Mouse (Mus musculus) lung, embryonic 16.5 days (tissue): Measurements from ENCODE around the gene Zbtb9. TPM values are rescaled to one million over a fixed set of nuclear protein-coding genes. Genes with fewer than 3 reads are reported as not detected.
A peak's percentile ranks its signal among the peaks of the same experiment; 100 is the strongest.

Source experiments
- ATAC-seq: fragments of 200-750 bp; cut with Nextera tagmentation; 2 replicates; pipeline ENCODE4 v1.8.0; 2017; ENCODE audit warnings: low read depth, mild to moderate bottlenecking, moderate library complexity
- H3K27ac ChIP-seq: fragments of 300-500 bp; sonication (generic); 2 replicates; pipeline ENCODE4 v1.5.1; 2014; ENCODE audit warnings: mild to moderate bottlenecking, control low read depth, low read length
- H3K27me3 ChIP-seq: fragments of 300-500 bp; sonication (generic); 2 replicates; pipeline ENCODE4 v1.6.1; 2014; ENCODE audit warnings: low read depth, low read length, mixed read lengths; ENCODE audit not compliant: control insufficient read depth, insufficient read depth
- H3K36me3 ChIP-seq: fragments of 300-500 bp; sonication (generic); 2 replicates; pipeline ENCODE4 v1.6.1; 2014; ENCODE audit warnings: low read length; ENCODE audit not compliant: control insufficient read depth, insufficient read depth
- H3K4me1 ChIP-seq: fragments of 300-500 bp; sonication (generic); replicated peaks from 2 replicates; pipeline ENCODE4 v1.6.1; 2014; ENCODE audit warnings: low read length, mixed read lengths; ENCODE audit not compliant: control insufficient read depth, insufficient read depth
- H3K4me2 ChIP-seq: fragments of 300-500 bp; sonication (generic); 2 replicates; pipeline ENCODE4 v1.6.1; 2014; ENCODE audit warnings: low read depth, low read length, control low read depth
- H3K4me3 ChIP-seq: fragments of 300-500 bp; sonication (generic); 2 replicates; pipeline ENCODE4 v1.5.1; 2014; ENCODE audit warnings: mild to moderate bottlenecking, low read length, control low read depth
- H3K9ac ChIP-seq: fragments of 300-500 bp; sonication (generic); 2 replicates; pipeline ENCODE4 v1.6.1; 2014; ENCODE audit warnings: low read length, control low read depth
- H3K9me3 ChIP-seq: fragments of 300-500 bp; sonication (generic); 2 replicates; pipeline ENCODE4 v1.6.1; 2016; ENCODE audit warnings: low read length; ENCODE audit not compliant: control insufficient read depth
- WGBS: fragments of 180-500 bp; shearing (Covaris S2); extraction: QIAGEN DNeasy Blood & Tissue Kit; methylation state at CpG from one replicate; pipeline ENCODE4 v1.1.7; 2014; 5-methylcytosine and 5-hydroxymethylcytosine counted together
- polyA plus RNA-seq: library from polyadenylated mRNA; unstranded; fragments of >200 nt; fragmentation: Nextera tagmentation; extraction: Ambion mirVana; gene quantifications from 2 replicates; pipeline ENCODE4 v1.2.1, GENCODE M21; 2015

The Zbtb9 gene
- polyA plus RNA-seq, 1 experiment from 2014 or later = 17.1 TPM

- no peak overlapping the region for H3K9ac ChIP-seq
- H3K36me3 ChIP-seq = no peaks in the 10 kb centered on the region
- H3K4me1 ChIP-seq = no peaks in the 10 kb centered on the region
- ATAC-seq = no peak
- H3K27ac ChIP-seq = no peak overlapping the region
- no peaks in the 10 kb centered on the region for H3K9me3 ChIP-seq
- no peaks in the 10 kb centered on the region for H3K27me3 ChIP-seq
- H3K4me3 ChIP-seq = no peak overlapping the region
- 44% methylated on average over 14 of the region's 14 CpGs for WGBS
- H3K4me2 ChIP-seq = no peak overlapping the region
These were observed 39.2 kb downstream of the Zbtb9 start for GRCm38 (mm10) chr17:27011998-27012672.

GRCm38 (mm10) chr17:27012909-27013308, 39.9 kb downstream of the Zbtb9 start:
- H3K27ac ChIP-seq = no peak overlapping the region
- H3K9ac ChIP-seq = no peak overlapping the region
- 21% methylated on average over 6 of the region's 6 CpGs for WGBS
- no peaks in the 10 kb centered on the region for H3K9me3 ChIP-seq
- no peak overlapping the region for H3K4me3 ChIP-seq
- H3K36me3 ChIP-seq = no peaks in the 10 kb centered on the region
- no peak for ATAC-seq
- no peak overlapping the region for H3K4me2 ChIP-seq
- H3K4me1 ChIP-seq = no peaks in the 10 kb centered on the region; the same call in 1 of the 2 replicates
- no peaks in the 10 kb centered on the region for H3K27me3 ChIP-seq

GRCm38 (mm10) chr17:27017564-27018499, 44.9 kb downstream of the Zbtb9 start:
- Histone ChIP-seq H3K27me3 (no peaks in the 10 kb centered on the region), H3K4me1 (peaks cover 8% of the 10 kb centered on the region; the same call in 1 of the 2 replicates), H3K27ac (peak overlapping the region; percentile 47), H3K36me3 (peaks cover 13% of the 10 kb centered on the region), H3K4me2 (peak overlapping the region; percentile 91), H3K4me3 (peak overlapping the region; percentile 67), H3K9me3 (no peaks in the 10 kb centered on the region), H3K9ac (peak overlapping the region; percentile 77)
- WGBS = 5% methylated on average over 34 of the region's 34 CpGs
- peak; percentile 76 for ATAC-seq

- Histone ChIP-seq H3K4me3 (peak overlapping the region; percentile 67), H3K9me3 (no peaks in the 10 kb centered on the region), H3K9ac (peak overlapping the region; percentile 77), H3K27me3 (no peaks in the 10 kb centered on the region), H3K4me1 (peaks cover 8% of the 10 kb centered on the region; the same call in 1 of the 2 replicates), H3K27ac (peak overlapping the region; percentile 47), H3K4me2 (peak overlapping the region; percentile 91), H3K36me3 (peaks cover 13% of the 10 kb centered on the region)
- WGBS = 41% methylated on average over 12 of the region's 12 CpGs
- ATAC-seq = peak; percentile 24; the same call in 1 of the 2 replicates
These were observed 45.7 kb downstream of the Zbtb9 start for GRCm38 (mm10) chr17:27018555-27019196.

GRCm38 (mm10) chr17:27021076-27021475, 48.1 kb downstream of the Zbtb9 start:
- H3K9me3 ChIP-seq = no peaks in the 10 kb centered on the region
- H3K27ac ChIP-seq = no peak overlapping the region
- WGBS = 88% methylated on average over 14 of the region's 14 CpGs
- no peak overlapping the region for H3K9ac ChIP-seq
- ATAC-seq = no peak
- no peak overlapping the region for H3K4me3 ChIP-seq
- peaks cover 25% of the 10 kb centered on the region for H3K36me3 ChIP-seq
- H3K4me1 ChIP-seq = peaks cover 8% of the 10 kb centered on the region; the same call in 1 of the 2 replicates
- H3K27me3 ChIP-seq = no peaks in the 10 kb centered on the region
- H3K4me2 ChIP-seq = no peak overlapping the region

DNA sequence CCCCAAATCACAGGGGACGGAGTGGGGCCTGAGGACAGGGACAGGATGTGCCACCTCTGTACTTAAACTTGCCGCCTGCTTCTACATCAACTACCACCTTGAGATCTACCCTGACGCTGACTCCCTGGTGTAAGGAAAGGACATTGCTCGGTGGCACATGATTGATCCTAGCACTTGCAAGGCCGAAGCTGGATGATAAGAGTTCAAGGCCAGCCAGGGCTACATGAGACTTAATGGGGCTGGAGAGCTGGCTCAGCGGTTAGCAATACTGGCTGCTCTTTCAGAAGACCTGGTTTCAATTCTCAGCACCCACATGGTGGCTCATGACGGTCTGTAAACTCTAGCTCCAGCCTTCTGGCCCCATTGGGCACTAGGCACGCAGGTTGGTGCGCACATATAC, 48.8 kb downstream of the Zbtb9 start:
- H3K36me3 ChIP-seq = peaks cover 25% of the 10 kb centered on the region
- no peak overlapping the region for H3K4me3 ChIP-seq
- no peaks in the 10 kb centered on the region for H3K9me3 ChIP-seq
- H3K4me2 ChIP-seq = no peak overlapping the region
- no peak overlapping the region for H3K9ac ChIP-seq
- WGBS = 88% methylated on average over 9 of the region's 9 CpGs
- no peaks in the 10 kb centered on the region for H3K27me3 ChIP-seq
- ATAC-seq = no peak
- H3K4me1 ChIP-seq = peaks cover 8% of the 10 kb centered on the region; the same call in 1 of the 2 replicates
- H3K27ac ChIP-seq = no peak overlapping the region

GRCm38 (mm10) chr17:27023342-27023741, 50.4 kb downstream of the Zbtb9 start:
- no peak overlapping the region for H3K9ac ChIP-seq
- peaks cover 15% of the 10 kb centered on the region for H3K4me1 ChIP-seq
- H3K4me2 ChIP-seq = no peak overlapping the region
- no peaks in the 10 kb centered on the region for H3K27me3 ChIP-seq
- WGBS = 88% methylated on average over 4 of the region's 4 CpGs
- no peak overlapping the region for H3K4me3 ChIP-seq
- no peak overlapping the region for H3K27ac ChIP-seq
- no peak for ATAC-seq
- peaks cover 25% of the 10 kb centered on the region for H3K36me3 ChIP-seq
- no peaks in the 10 kb centered on the region for H3K9me3 ChIP-seq

DNA sequence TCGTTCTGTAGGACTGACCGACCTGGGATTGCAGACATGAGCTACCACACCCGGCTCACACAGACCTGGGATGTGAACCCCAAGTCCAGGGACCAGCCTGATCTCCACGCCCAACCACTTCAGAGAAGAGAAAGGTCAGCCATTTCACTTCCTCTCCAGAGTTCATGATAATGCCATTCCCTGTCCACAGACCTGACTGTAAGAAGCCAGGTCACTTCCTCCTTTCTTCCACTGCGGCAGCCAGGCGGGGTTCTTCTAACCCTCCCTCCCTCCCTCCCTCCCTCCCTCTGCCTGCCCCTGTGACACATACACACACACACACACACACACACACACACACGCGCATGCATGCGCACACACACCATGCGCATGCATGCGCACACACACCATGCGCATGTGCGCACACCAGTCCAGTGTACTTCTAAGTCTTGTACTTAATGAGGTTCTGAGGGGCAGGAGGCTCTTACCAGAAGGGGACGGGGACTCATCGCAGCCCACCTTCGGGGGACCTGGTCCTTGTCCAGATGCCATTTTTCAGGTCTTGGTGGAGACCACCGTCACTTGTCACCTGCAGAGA, 52.4 kb downstream of the Zbtb9 start:
- WGBS = 95% methylated on average over 17 of the region's 17 CpGs
- Histone ChIP-seq H3K36me3 (peaks cover 25% of the 10 kb centered on the region), H3K27me3 (no peaks in the 10 kb centered on the region), H3K4me2 (no peak overlapping the region), H3K9me3 (no peaks in the 10 kb centered on the region), H3K9ac (no peak overlapping the region), H3K4me3 (no peak overlapping the region), H3K4me1 (peaks cover 11% of the 10 kb centered on the region), H3K27ac (no peak overlapping the region)
- ATAC-seq = no peak
